Mouse (Mus musculus) bone marrow, adult 2 months (tissue): ENCODE data around the gene Rps27l.

Source experiments
- CTCF ChIP-seq: fragments of 200-500 bp; IDR thresholded peaks from 2 replicates; pipeline ENCODE4 v1.5.1; 2011; ENCODE audit warnings: low read length, control low read depth; ENCODE audit not compliant: control insufficient read depth, insufficient read depth
- POLR2A ChIP-seq: fragments of 200-500 bp; IDR thresholded peaks from 2 replicates; pipeline ENCODE4 v1.6.1; 2011; ENCODE audit warnings: low read depth, mild to moderate bottlenecking, control low read depth, low read length, borderline replicate concordance; ENCODE audit not compliant: control insufficient read depth

GRCm38 (mm10) chr9:66907746-66908397 lies 38.0 kb upstream of the Rps27l start:
- TF ChIP-seq POLR2A (no peak), CTCF (no peak)
